Mouse (Mus musculus): Measurements from ENCODE around the gene S100a16. TPM values are rescaled to one million over a fixed set of nuclear protein-coding genes. Genes with fewer than 3 reads are reported as not detected.

Gene S100a16
- total RNA-seq, 2 experiments from 2014 or later, result 60.2 to 70.1 TPM

DNA sequence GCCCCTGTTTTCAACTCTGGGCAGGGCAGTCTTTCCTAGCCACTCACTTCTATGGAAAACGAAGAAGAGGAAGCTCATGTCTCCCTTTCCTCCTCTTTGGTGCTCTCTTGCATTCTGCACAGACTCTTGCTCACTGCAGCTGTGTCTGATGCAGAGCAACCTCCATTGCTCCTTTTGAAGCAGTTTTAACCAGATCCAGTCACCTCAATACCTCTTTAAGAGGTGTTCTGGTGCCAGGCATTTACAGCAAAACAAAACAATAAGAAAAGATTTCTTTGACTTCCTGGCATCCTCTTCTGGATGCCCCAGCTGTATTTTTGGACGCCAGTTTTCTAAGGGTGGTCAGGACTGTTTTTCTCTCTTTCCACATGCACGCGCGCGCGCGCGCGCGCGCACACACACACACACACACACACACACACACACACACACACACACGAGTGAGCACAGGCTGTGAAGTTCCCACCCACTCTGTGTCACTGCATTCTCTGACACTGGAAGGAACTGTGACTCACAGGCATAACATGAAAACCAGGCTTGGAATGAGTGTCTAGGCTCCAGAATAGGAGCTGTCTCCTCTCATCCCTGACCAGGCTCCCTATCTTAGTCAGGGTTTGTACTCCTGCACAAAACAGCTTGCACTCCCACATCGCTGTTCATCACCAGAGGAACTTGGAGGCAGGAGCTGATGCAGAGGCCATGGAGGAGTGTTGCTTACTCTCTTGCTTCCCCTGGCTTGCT lies 50.5 kb downstream of the S100a16 start:
- TF ChIP-seq CTCF (IDR thresholded peaks at IDR 0.05), result no peak
- Histone ChIP-seq H3K4me3 (no peak overlapping the region), H3K27ac (peak overlapping the region; percentile 77)
- DNase-seq (ENCODE audit: extremely low spot score in 1 of 2, low spot score in 2 of 2), result peak in 1 of 2 experiments; percentile 39
- intact Hi-C loops (cut with DNase I), result loop anchor here (1.0 to 2.0 kb wide), 2 partner anchors 17 to 25 kb away; partner anchors contain the start of gene S100a6

DNA sequence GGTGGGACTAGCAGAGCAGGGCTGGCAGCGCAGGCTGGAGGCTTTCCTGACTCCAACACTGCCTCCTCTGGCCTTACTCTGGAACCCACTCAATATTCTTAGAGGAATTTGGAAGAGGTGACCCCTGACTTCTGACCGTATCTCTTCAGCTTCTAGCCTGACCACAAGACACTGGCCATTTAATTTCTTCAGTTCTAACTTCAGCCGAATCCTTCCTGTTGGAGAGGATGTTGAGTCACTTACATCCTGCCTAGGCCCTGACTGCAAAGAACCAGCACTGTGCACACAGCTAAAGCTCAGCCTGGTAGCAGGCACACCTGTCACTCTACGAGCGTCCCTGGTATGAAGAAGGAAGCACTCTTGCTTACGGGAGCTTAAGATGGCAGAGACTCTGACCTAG lies 52.3 kb downstream of the S100a16 start:
- H3K4me3 ChIP-seq, result no peak overlapping the region
- intact Hi-C loops (cut with DNase I), result no loop called here
- no peak overlapping the region for H3K27ac ChIP-seq
- DNase-seq (ENCODE audit: extremely low spot score in 1 of 2, low spot score in 2 of 2), result no peak
- TF ChIP-seq CTCF (IDR thresholded peaks at IDR 0.05), result no peak

- Histone ChIP-seq H3K27ac (no peak within 1 kb of the TSS), H3K4me3 (no peak within 1 kb of the TSS)
- intact Hi-C loops (cut with DNase I), result no loop called here
- DNase-seq (ENCODE audit: extremely low spot score in 1 of 2, low spot score in 2 of 2), result no peak
- TF ChIP-seq CTCF (IDR thresholded peaks at IDR 0.05), result no peak
Measured at GRCm38 (mm10) chr3:90589947-90590346, 52.9 kb downstream of the S100a16 start, which contains the start of gene S100a2. S100a2 (plus strand) TSS chr3:90590247.

Other genes starting within 250 kb of the S100a16 start
- gene Gatad2b, start 244.1 kb upstream of the S100a16 start, total RNA-seq (2021), result 100 to 1,000 TPM in 1 of 2 experiments, 10 to 100 TPM in 1; 93.5 to 103 TPM
- gene Slc27a3, start 147.3 kb upstream of the S100a16 start, total RNA-seq (2021), result 1 to 10 TPM; 8.1 to 8.3 TPM
- 10 to 100 TPM; 62.1 to 65.7 TPM for gene Ints3, start 103.6 kb upstream of the S100a16 start, total RNA-seq (2021)
- gene Npr1, start 71.4 kb upstream of the S100a16 start, total RNA-seq (2021), result 1 to 10 TPM; 3.3 TPM
- gene Ilf2, start 61.1 kb upstream of the S100a16 start, total RNA-seq (2021), result 10 to 100 TPM; 75.1 to 92.3 TPM
- 10 to 100 TPM; 48.8 to 50.9 TPM for gene Snapin, start 46.2 kb upstream of the S100a16 start, total RNA-seq (2021)
- gene Chtop, start 27.8 kb upstream of the S100a16 start, total RNA-seq (2021), result 100 to 1,000 TPM; 164 TPM
- 100 to 1,000 TPM; 119 to 123 TPM for gene S100a1, start 22.9 kb upstream of the S100a16 start, total RNA-seq (2021)
- 10 to 100 TPM; 15.4 to 18.1 TPM for gene S100a13, start 22.8 kb upstream of the S100a16 start, total RNA-seq (2021)
- gene S100a14, start 10.4 kb upstream of the S100a16 start, total RNA-seq (2021), result under 1 TPM in 1 of 2 experiments, not detected in 1; 0.34 TPM
- gene S100a3, start 23.3 kb downstream of the S100a16 start, total RNA-seq (2021), result under 1 TPM; 0.56 to 0.81 TPM
- not detected for gene S100a2, start 53.0 kb downstream of the S100a16 start, total RNA-seq (2021)
- not detected for gene Gm42674, start 64.7 kb downstream of the S100a16 start, total RNA-seq (2021)
- gene S100a4, start 66.5 kb downstream of the S100a16 start, total RNA-seq (2021), result 1 to 10 TPM; 4.6 to 4.8 TPM
- gene S100a5, start 71.3 kb downstream of the S100a16 start, total RNA-seq (2021), result not detected
- 10 to 100 TPM; 28.8 to 31.0 TPM for gene S100a6, start 75.6 kb downstream of the S100a16 start, total RNA-seq (2021)
- 1 to 10 TPM in 1 of 2 experiments, under 1 TPM in 1; 0.72 to 1.1 TPM for gene S100a7a, start 116.8 kb downstream of the S100a16 start, total RNA-seq (2021)
- gene S100a8, start 131.7 kb downstream of the S100a16 start, total RNA-seq (2021), result 1 to 10 TPM in 1 of 2 experiments, not detected in 1; 3.0 TPM
- gene S100a9, start 158.5 kb downstream of the S100a16 start, total RNA-seq (2021), result 1 to 10 TPM in 1 of 2 experiments, not detected in 1; 2.1 TPM
- not detected for gene Pglyrp4, start 189.7 kb downstream of the S100a16 start, total RNA-seq (2021)
- not detected for gene Gm5849, start 240.6 kb downstream of the S100a16 start, total RNA-seq (2021)